Mouse (Mus musculus): ENCODE measurements at regions not wholly inside any gene's neighbourhood (a gene's known extent, or its start where the extent isn't known, plus 50 kb on each side); places are given as distances from the start of the nearest gene placed in this dataset.
A peak's percentile ranks its signal among the peaks of the same experiment; 100 is the strongest.

GRCm38 (mm10) chr4:80442711-80443110 lies 391.2 kb upstream of the Tyrp1 start:
- no peak for DNase-seq

- DNase-seq = no peak
Measured at GRCm38 (mm10) chr4:80463615-80464014, 370.3 kb upstream of the Tyrp1 start.

DNA sequence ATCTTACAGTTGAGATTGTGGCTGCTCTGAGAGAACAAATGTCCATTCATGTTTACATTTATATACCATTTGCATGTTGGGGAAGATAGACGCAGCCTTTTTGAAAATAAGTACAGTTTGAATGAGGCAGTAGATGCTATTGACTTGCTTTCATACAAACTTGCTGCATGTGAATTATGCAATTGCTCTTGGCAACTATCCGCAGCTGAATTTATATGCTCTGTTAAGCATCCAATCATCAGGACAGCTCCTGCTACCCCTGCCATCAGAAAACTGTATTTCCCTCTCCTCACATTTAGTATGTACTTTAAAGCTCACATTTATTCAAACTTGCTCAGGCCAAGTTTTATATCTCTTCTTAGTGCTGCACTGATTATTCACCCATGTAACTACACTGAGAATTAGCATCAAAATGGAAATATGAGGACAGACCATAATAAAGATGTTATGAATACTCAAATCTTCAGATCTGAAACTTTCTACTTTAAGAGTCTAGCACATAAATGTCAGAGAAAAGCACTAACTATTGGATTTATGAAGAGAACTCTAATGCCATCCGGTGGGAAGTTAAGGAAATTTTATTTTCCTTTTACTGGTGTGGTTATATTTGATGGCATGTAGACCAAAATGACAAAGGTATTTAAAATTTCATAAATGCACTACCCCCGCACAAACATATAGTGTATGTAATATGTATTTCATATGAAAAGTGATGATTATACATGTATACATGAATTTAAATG lies 358.0 kb upstream of the Tyrp1 start:
- no peak for DNase-seq

GRCm38 (mm10) chr4:80515087-80515486 lies 318.8 kb upstream of the Tyrp1 start:
- no peak for DNase-seq

DNA sequence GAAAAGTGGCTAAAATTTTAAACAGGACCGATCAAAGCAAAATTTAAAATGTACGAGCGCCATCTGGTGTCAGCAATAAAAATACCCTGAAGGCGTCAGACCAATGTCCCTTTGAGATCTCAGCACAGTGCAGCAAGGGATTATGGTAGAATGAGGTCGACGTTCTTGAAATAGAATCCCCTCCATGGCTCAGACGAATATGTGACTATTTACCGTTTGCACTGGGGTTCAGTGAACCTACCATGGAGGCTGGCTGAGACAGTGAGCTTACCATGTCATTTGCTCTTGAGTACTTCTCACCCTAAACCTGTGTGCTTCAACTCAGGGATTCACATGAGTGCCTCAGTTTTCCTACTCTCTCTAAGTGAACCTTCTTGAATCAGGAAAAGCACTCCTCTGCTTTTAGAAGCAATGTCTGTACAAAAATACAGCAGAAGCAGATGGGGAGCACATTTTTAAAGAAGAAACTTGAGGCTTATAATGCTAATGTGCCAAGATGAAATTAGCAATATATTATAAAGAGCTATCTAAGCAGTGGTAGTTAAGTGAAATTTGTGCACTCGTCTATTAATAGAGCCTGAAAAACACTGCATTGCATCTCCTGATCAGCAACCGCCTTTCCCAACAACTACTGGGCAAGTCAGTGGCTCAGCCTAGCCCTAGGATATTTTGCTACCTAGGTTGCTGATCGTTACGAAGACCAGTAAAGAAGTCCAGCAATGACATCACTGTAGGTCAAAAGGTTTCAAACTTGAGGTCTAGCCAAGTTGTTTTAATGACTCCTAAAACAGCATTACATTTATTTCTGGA lies 316.2 kb upstream of the Tyrp1 start:
- peak; percentile 60 for DNase-seq

DNA sequence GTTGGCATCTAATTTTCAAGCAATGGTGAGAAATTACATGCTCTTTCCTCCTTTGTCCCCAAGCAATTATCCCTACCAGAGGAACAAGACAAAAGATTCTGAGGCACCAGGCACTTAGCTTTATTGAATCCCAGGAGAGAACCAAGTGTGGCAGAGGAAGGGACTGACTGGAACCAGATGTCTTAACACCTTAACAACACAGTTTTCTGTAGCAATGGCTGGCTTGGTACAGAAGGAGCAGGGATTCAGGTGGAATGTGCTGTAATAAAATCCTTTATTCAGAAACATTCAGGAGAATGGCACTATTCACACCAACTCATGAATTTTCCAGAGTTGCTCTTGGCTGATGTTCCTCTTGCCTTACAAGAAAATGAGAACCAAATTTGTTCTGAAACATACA lies 315.3 kb upstream of the Tyrp1 start:
- no peak for DNase-seq

DNA sequence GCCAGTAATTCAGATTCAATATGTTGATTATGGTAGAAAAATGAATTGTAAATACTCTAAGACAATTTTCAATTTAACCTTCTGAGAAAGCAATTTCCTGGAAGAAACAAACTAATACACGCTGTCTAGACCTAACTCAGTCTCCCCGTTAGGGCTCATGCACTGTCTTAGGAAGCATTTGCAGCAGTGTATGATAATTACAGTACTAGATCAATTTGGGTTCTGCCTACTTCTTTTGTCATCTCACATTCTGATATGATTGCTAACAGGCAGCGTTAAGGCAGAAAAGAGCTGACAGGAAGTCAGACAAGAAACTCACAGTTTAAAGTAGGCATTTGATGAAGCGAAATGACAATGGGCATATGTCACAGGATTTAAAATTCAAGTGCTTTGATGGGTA lies 294.1 kb upstream of the Tyrp1 start:
- DNase-seq = no peak

DNA sequence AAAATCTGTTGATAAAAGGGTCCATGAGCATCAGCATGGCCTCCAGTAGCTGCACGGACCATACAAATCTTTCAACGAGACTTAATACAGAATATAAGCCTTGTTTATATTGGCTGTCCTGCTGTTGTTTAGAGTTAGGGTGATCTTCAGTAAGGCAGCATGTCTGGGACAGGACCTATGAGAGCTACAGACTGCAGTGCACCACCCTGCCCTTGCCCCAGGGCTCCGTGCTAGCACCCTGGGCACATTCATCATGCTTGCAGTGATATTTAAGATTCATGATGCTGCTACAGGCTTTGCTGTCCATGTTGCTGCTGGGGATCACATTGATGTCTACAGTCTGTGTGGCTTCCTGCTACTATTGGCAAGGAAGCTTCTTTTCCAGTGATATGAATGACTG lies 288.8 kb upstream of the Tyrp1 start:
- DNase-seq = no peak

DNA sequence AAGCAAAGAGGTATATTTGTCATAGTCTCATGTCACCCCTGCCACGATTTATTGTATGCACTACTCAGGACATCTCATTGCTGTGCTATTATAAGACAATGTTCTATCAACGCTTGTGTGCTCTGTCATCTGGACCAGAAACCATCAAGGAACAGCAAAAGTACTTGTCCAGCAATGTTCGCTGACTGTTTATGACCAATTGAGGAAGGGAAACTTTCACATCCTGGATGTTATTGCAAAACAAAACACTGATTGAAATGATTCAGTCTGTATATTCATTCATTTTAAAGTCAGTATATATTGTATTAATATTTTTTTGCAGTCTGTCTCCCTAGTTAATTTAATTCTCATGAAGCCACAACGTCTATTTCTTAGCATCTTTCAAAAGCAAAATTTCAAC lies 244.5 kb upstream of the Tyrp1 start:
- DNase-seq = no peak

GRCm38 (mm10) chr4:80628271-80628670 lies 205.7 kb upstream of the Tyrp1 start:
- peak; percentile 33 for DNase-seq

DNA sequence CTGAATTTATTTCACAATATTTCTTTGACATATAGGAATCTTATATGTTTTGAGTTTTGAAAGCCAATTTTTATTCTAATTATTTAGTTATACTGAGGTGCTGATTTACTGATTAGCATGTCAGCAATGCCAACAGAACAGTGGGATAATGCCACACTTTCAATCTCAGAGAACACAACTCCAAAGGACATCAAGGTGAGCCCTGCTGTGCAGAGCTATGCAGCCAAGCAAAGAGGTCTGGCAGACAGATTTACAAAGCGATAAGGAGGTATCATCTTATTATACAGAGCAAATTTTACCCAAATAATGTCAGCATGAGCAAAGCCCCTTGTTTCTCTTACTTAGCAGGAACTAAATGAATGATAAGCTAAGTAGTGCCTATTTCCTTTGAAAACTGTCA lies 204.7 kb upstream of the Tyrp1 start:
- DNase-seq = no peak

GRCm38 (mm10) chr4:80630260-80630659 lies 203.7 kb upstream of the Tyrp1 start:
- DNase-seq = no peak

DNA sequence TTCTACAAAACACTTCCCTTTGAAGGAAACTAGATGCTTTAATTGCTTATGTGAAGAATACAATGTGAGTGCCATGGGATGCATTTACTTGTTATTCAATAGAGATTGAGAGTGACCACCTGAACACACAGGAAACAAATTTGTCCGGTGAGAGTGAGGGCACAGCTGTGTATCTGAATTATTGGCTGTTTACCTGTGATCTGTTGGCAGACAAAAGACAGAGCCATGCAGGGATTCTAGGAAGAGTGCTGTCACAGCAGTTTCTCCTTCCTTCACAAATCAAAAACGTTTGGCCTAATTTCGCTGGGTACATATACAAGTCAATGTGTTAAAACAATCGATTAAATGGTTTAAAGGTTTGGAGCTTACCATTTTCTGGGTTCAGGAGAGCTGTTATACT lies 202.9 kb upstream of the Tyrp1 start:
- DNase-seq = no peak

- DNase-seq = peak; percentile 14
Measured at GRCm38 (mm10) chr4:80631441-80631840, 202.5 kb upstream of the Tyrp1 start.

DNA sequence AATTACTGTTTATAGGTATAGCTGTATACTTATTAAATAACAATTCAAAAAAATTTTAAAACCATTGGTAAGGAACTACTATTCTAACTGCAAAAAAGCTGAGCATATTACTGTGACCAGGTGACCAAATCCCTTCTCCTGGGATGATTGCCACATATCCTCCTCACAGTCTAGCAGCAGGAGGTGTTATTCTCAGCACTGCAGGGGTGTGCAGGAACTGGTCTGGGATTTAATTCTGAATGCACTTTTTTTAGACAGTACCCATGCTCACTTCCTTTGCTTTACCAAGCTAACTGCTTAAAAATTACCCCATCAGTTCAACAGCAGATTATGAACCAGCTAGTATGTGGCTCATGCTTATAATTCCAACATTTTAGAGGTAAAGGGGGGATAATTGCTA lies 195.5 kb upstream of the Tyrp1 start:
- DNase-seq = no peak
